Mouse (Mus musculus) B cell, adult (primary cell): ENCODE data around the gene Rasgef1c. TPM values are rescaled to one million over a fixed set of nuclear protein-coding genes. Genes with fewer than 3 reads are reported as not detected.

Experiments
- total RNA-seq: library from RNA; stranded (reverse); gene quantifications from 4 replicates; pipeline ENCODE4 v1.2.4, GENCODE M21; 2023; ENCODE audit not compliant: inconsistent age

Gene Rasgef1c
- 0.24 TPM in 1 of 4 replicates, not detected in the others for total RNA-seq

GRCm38 (mm10) chr11:49901659-49902458, at the start of gene Rasgef1c:
TSS of gene Rasgef1c (plus strand) at chr11:49901835.

GRCm38 (mm10) chr11:50024833-50025720, 123.4 kb downstream of the Rasgef1c start, which contains the start of gene Rnf130:
TSS of gene Rnf130 (plus strand) at chr11:50025346.

Other genes starting within 250 kb of the Rasgef1c start
- not detected in 4 replicates for gene Scgb3a1, start 238.2 kb upstream of the Rasgef1c start, total RNA-seq
- 67.5 to 74.4 TPM (median 73.1 TPM) in 4 replicates for gene Cnot6, start 189.1 kb upstream of the Rasgef1c start, total RNA-seq
- 0.16 to 0.54 TPM in 2 of 4 replicates, not detected in the others for gene Gfpt2, start 107.7 kb upstream of the Rasgef1c start, total RNA-seq
- 46.6 to 52.0 TPM (median 48.4 TPM) in 4 replicates for gene Mapk9, start 55.1 kb upstream of the Rasgef1c start, total RNA-seq
- 91.4 to 98.7 TPM (median 95.5 TPM) in 4 replicates for gene Rnf130, start 123.5 kb downstream of the Rasgef1c start, total RNA-seq
- gene Tbc1d9b, start 229.6 kb downstream of the Rasgef1c start, total RNA-seq = 50.0 to 67.9 TPM (median 53.9 TPM) in 4 replicates